Mouse (Mus musculus) stomach, embryonic 15.5 days (tissue): ENCODE measurements around the gene Zbtb7a. TPM values are rescaled to one million over a fixed set of nuclear protein-coding genes. Genes with fewer than 3 reads are reported as not detected.
A peak's percentile ranks its signal among the peaks of the same experiment; 100 is the strongest.
"Not testable (repeated sequence)": the region's sequence is repeated elsewhere in the genome, so short reads cannot be mapped to it uniquely, and the experiment has no call there.

Experiments
- ATAC-seq: fragments of 200-750 bp; cut with Nextera tagmentation; 2 replicates; pipeline ENCODE4 v1.8.0; 2017; ENCODE audit warnings: low read depth, moderate number of reproducible peaks, moderate TSS enrichment; ENCODE audit not compliant: insufficient read depth, low FRiP score
- H3K27ac ChIP-seq: fragments of 300-500 bp; sonication (generic); 2 replicates; pipeline ENCODE4 v1.5.1; 2015; ENCODE audit warnings: mild to moderate bottlenecking, inconsistent platforms
- H3K27me3 ChIP-seq: fragments of 300-500 bp; sonication (generic); replicated peaks from 2 replicates; pipeline ENCODE4 v1.6.1; 2015; ENCODE audit warnings: inconsistent platforms
- H3K36me3 ChIP-seq: fragments of 300-500 bp; sonication (generic); 2 replicates; pipeline ENCODE4 v1.6.1; 2015; ENCODE audit warnings: inconsistent platforms
- H3K4me1 ChIP-seq: fragments of 300-500 bp; sonication (generic); 2 replicates; pipeline ENCODE4 v1.6.1; 2015; ENCODE audit warnings: inconsistent platforms
- H3K4me2 ChIP-seq: fragments of 300-500 bp; sonication (generic); 2 replicates; pipeline ENCODE4 v1.6.1; 2015; ENCODE audit warnings: mild to moderate bottlenecking, inconsistent platforms
- H3K4me3 ChIP-seq: fragments of 300-500 bp; sonication (generic); replicated peaks from 2 replicates; pipeline ENCODE4 v1.5.1; 2015; ENCODE audit warnings: inconsistent platforms
- H3K9ac ChIP-seq: fragments of 300-500 bp; sonication (generic); 2 replicates; pipeline ENCODE4 v1.6.1; 2015; ENCODE audit warnings: inconsistent platforms
- H3K9me3 ChIP-seq: fragments of 300-500 bp; sonication (generic); 2 replicates; pipeline ENCODE4 v1.6.1; 2016; ENCODE audit warnings: inconsistent platforms
- WGBS: fragments of 180-500 bp; shearing (Covaris S2); methylation state at CpG from one replicate; pipeline ENCODE4 v1.1.7; 2015; 5-methylcytosine and 5-hydroxymethylcytosine counted together
- polyA plus RNA-seq: library from polyadenylated mRNA; unstranded; fragments of >200 nt; fragmentation: Nextera tagmentation; extraction: Ambion mirVana; gene quantifications from 2 replicates; pipeline ENCODE4 v1.2.1, GENCODE M21; 2015

The Zbtb7a gene
- polyA plus RNA-seq, 1 experiment from 2014 or later, result 60.1 TPM

- WGBS, result 89% methylated on average over 12 of the region's 12 CpGs
- H3K4me2 ChIP-seq, result no peak overlapping the region
- ATAC-seq, result no peak
- H3K27me3 ChIP-seq, result no peaks in the 10 kb centered on the region
- peaks cover 7% of the 10 kb centered on the region; the same call in 1 of the 2 replicates for H3K4me1 ChIP-seq
- no peaks in the 10 kb centered on the region for H3K9me3 ChIP-seq
- peak overlapping the region; percentile 63; the same call in 1 of the 2 replicates for H3K27ac ChIP-seq
- H3K9ac ChIP-seq, result no peak overlapping the region
- no peak overlapping the region for H3K4me3 ChIP-seq
- H3K36me3 ChIP-seq, result peaks cover 72% of the 10 kb centered on the region
Observed at GRCm38 (mm10) chr10:81154313-81154712, 19.3 kb downstream of the Zbtb7a start.

- H3K4me2 ChIP-seq, result no peak overlapping the region
- H3K27ac ChIP-seq, result peak overlapping the region; percentile 63
Observed at GRCm38 (mm10) chr10:81154736-81155135, 19.7 kb downstream of the Zbtb7a start.

GRCm38 (mm10) chr10:81161602-81162317 lies 26.7 kb downstream of the Zbtb7a start:
- H3K4me1 ChIP-seq, result peaks cover 16% of the 10 kb centered on the region; the same call in 1 of the 2 replicates
- H3K27ac ChIP-seq, result no peak overlapping the region
- no peak overlapping the region for H3K4me3 ChIP-seq
- no peaks in the 10 kb centered on the region for H3K9me3 ChIP-seq
- H3K36me3 ChIP-seq, result peaks cover 28% of the 10 kb centered on the region
- no peaks in the 10 kb centered on the region for H3K27me3 ChIP-seq
- no peak overlapping the region for H3K9ac ChIP-seq
- 62% methylated on average over 8 of the region's 8 CpGs for WGBS
- H3K4me2 ChIP-seq, result no peak overlapping the region
- ATAC-seq, result no peak

More at GRCm38 (mm10) chr10:81154736-81155135, 19.7 kb downstream of the Zbtb7a start:
- Histone ChIP-seq H3K27me3 (no peaks in the 10 kb centered on the region), H3K4me1 (peaks cover 7% of the 10 kb centered on the region; the same call in 1 of the 2 replicates), H3K9me3 (no peaks in the 10 kb centered on the region), H3K36me3 (peaks cover 68% of the 10 kb centered on the region), H3K4me3 (no peak overlapping the region), H3K9ac (no peak overlapping the region)
- WGBS, result 78% methylated on average over 6 of the region's 6 CpGs
- ATAC-seq, result no peak

- no peak overlapping the region for H3K4me3 ChIP-seq
- no peak overlapping the region for H3K27ac ChIP-seq
- H3K27me3 ChIP-seq, result no peaks in the 10 kb centered on the region
- WGBS, result 66% methylated on average over 2 of the region's 2 CpGs
- H3K4me1 ChIP-seq, result peaks cover 18% of the 10 kb centered on the region; the same call in 1 of the 2 replicates
- peaks cover 23% of the 10 kb centered on the region for H3K36me3 ChIP-seq
- H3K9me3 ChIP-seq, result no peaks in the 10 kb centered on the region
- no peak overlapping the region for H3K4me2 ChIP-seq
- no peak overlapping the region for H3K9ac ChIP-seq
- no peak for ATAC-seq
Observed at GRCm38 (mm10) chr10:81162318-81162652, 27.3 kb downstream of the Zbtb7a start.

- peaks cover 10% of the 10 kb centered on the region for H3K36me3 ChIP-seq
- WGBS, result 66% methylated on average over 8 of the region's 8 CpGs
- no peaks in the 10 kb centered on the region for H3K9me3 ChIP-seq
- H3K9ac ChIP-seq, result no peak overlapping the region
- peaks cover 22% of the 10 kb centered on the region; the same call in 1 of the 2 replicates for H3K4me1 ChIP-seq
- no peaks in the 10 kb centered on the region for H3K27me3 ChIP-seq
- H3K27ac ChIP-seq, result no peak overlapping the region
- H3K4me2 ChIP-seq, result no peak overlapping the region
- no peak for ATAC-seq
- H3K4me3 ChIP-seq, result no peak overlapping the region
Observed at GRCm38 (mm10) chr10:81165118-81165517, 30.1 kb downstream of the Zbtb7a start.

- peak within 1 kb of the TSS; percentile 93 for H3K4me2 ChIP-seq
- H3K9me3 ChIP-seq, result no peaks in the 10 kb centered on the region
- H3K36me3 ChIP-seq, result peaks cover 10% of the 10 kb centered on the region
- peak within 1 kb of the TSS; percentile 93 for H3K4me3 ChIP-seq
- WGBS, result under 1% methylated on average over 60 of the region's 64 CpGs
- H3K4me1 ChIP-seq, result peaks cover 14% of the 10 kb centered on the region; the same call in 1 of the 2 replicates
- H3K27ac ChIP-seq, result peak within 1 kb of the TSS; percentile 83
- ATAC-seq, result peak; percentile 88
- H3K27me3 ChIP-seq, result no peaks in the 10 kb centered on the region
- H3K9ac ChIP-seq, result peak within 1 kb of the TSS; percentile 86
Observed at GRCm38 (mm10) chr10:81167200-81168086, 32.4 kb downstream of the Zbtb7a start, which contains the start of gene Pias4. Pias4 (minus strand) TSS chr10:81167923.

- no peak overlapping the region for H3K9ac ChIP-seq
Observed at GRCm38 (mm10) chr10:81168087-81168431, 33.0 kb downstream of the Zbtb7a start.

GRCm38 (mm10) chr10:81168521-81169244 lies 33.7 kb downstream of the Zbtb7a start:
- H3K4me1 ChIP-seq, result peaks cover 21% of the 10 kb centered on the region; the same call in 1 of the 2 replicates
- WGBS, result 2% methylated on average over 29 of the region's 29 CpGs

More at GRCm38 (mm10) chr10:81168087-81168431, 33.0 kb downstream of the Zbtb7a start:
- WGBS, result 4% methylated on average over 5 of the region's 5 CpGs
- H3K4me2 ChIP-seq, result peak overlapping the region; percentile 91
- peak overlapping the region; percentile 83 for H3K27ac ChIP-seq
- H3K36me3 ChIP-seq, result peaks cover 10% of the 10 kb centered on the region; the same call in 1 of the 2 replicates
- H3K9me3 ChIP-seq, result no peaks in the 10 kb centered on the region
- peaks cover 16% of the 10 kb centered on the region; the same call in 1 of the 2 replicates for H3K4me1 ChIP-seq
- H3K27me3 ChIP-seq, result no peaks in the 10 kb centered on the region
- peak; percentile 34 for ATAC-seq
- H3K4me3 ChIP-seq, result peak overlapping the region; percentile 93

GRCm38 (mm10) chr10:81169411-81169900 lies 34.4 kb downstream of the Zbtb7a start:
- 25% methylated on average over 10 of the region's 14 CpGs for WGBS
- Histone ChIP-seq H3K4me2 (peak overlapping the region; percentile 29), H3K4me1 (peaks cover 28% of the 10 kb centered on the region), H3K27ac (peak overlapping the region; percentile 76)
- H3K27me3 ChIP-seq, H3K4me3 ChIP-seq, H3K36me3 ChIP-seq, H3K9ac ChIP-seq, H3K9me3 ChIP-seq, ATAC-seq: not testable (repeated sequence)

More at GRCm38 (mm10) chr10:81168521-81169244, 33.7 kb downstream of the Zbtb7a start:
- peak overlapping the region; percentile 83 for H3K27ac ChIP-seq
- H3K4me3 ChIP-seq, result peak overlapping the region; percentile 93
- no peaks in the 10 kb centered on the region for H3K27me3 ChIP-seq
- peaks cover 6% of the 10 kb centered on the region; the same call in 1 of the 2 replicates for H3K36me3 ChIP-seq
- peak overlapping the region; percentile 37; the same call in 1 of the 2 replicates for H3K9ac ChIP-seq
- ATAC-seq, result peak; percentile 56; the same call in 1 of the 2 replicates
- H3K9me3 ChIP-seq, result no peaks in the 10 kb centered on the region
- H3K4me2 ChIP-seq, result peak overlapping the region; percentile 91

- peaks cover 7% of the 10 kb centered on the region for H3K36me3 ChIP-seq
- peak overlapping the region; percentile 4; the same call in 1 of the 2 replicates for H3K4me3 ChIP-seq
- peak overlapping the region; percentile 38 for H3K4me2 ChIP-seq
- H3K9me3 ChIP-seq, result no peaks in the 10 kb centered on the region
- H3K9ac ChIP-seq, result no peak overlapping the region
- H3K27me3 ChIP-seq, result no peaks in the 10 kb centered on the region
- H3K4me1 ChIP-seq, result peaks cover 37% of the 10 kb centered on the region
- peak overlapping the region; percentile 87 for H3K27ac ChIP-seq
- peak; percentile 25; the same call in 1 of the 2 replicates for ATAC-seq
- 4% methylated on average over 21 of the region's 21 CpGs for WGBS
Observed at GRCm38 (mm10) chr10:81173132-81173531, 38.1 kb downstream of the Zbtb7a start.
